Mouse (Mus musculus) hindbrain, embryonic 16.5 days (tissue): ENCODE results near the gene Naga. TPM values are rescaled to one million over a fixed set of nuclear protein-coding genes. Genes with fewer than 3 reads are reported as not detected.

Source experiments
- ATAC-seq: fragments of 200-750 bp; cut with Nextera tagmentation; 2 replicates; pipeline ENCODE4 v1.8.0; 2017; ENCODE audit warnings: moderate TSS enrichment, moderate library complexity
- H3K27ac ChIP-seq: fragments of 300-500 bp; sonication (generic); 2 replicates; pipeline ENCODE4 v1.5.1; 2014; ENCODE audit warnings: low read depth, mild to moderate bottlenecking, control low read depth, low read length, moderate library complexity
- H3K27me3 ChIP-seq: fragments of 300-500 bp; sonication (generic); replicated peaks from 2 replicates; pipeline ENCODE4 v1.6.1; 2014; ENCODE audit warnings: low read length; ENCODE audit not compliant: control insufficient read depth, insufficient read depth
- H3K36me3 ChIP-seq: fragments of 300-500 bp; sonication (generic); 2 replicates; pipeline ENCODE4 v1.6.1; 2014; ENCODE audit warnings: mild to moderate bottlenecking, low read length, moderate library complexity, mixed read lengths; ENCODE audit not compliant: control insufficient read depth, insufficient read depth
- H3K4me1 ChIP-seq: fragments of 300-500 bp; sonication (generic); 2 replicates; pipeline ENCODE4 v1.6.1; 2014; ENCODE audit warnings: low read depth, low read length; ENCODE audit not compliant: control insufficient read depth, insufficient read depth
- H3K4me2 ChIP-seq: fragments of 300-500 bp; sonication (generic); 2 replicates; pipeline ENCODE4 v1.6.1; 2014; ENCODE audit warnings: mild to moderate bottlenecking, low read length, control low read depth, moderate library complexity
- H3K4me3 ChIP-seq: fragments of 300-500 bp; sonication (generic); 2 replicates; pipeline ENCODE4 v1.5.1; 2014; ENCODE audit warnings: mild to moderate bottlenecking, low read length, control low read depth, moderate library complexity
- H3K9ac ChIP-seq: fragments of 300-500 bp; sonication (generic); 2 replicates; pipeline ENCODE4 v1.6.1; 2014; ENCODE audit warnings: low read depth, mild to moderate bottlenecking, control low read depth, low read length, moderate library complexity
- H3K9me3 ChIP-seq: fragments of 300-500 bp; sonication (generic); 2 replicates; pipeline ENCODE4 v1.6.1; 2014; ENCODE audit warnings: mild to moderate bottlenecking, low read length, moderate library complexity; ENCODE audit not compliant: control insufficient read depth
- WGBS: fragments of 180-500 bp; shearing (Covaris S2); extraction: QIAGEN DNeasy Blood & Tissue Kit; methylation state at CpG from one replicate; pipeline ENCODE4 v1.1.7; 2014; 5-methylcytosine and 5-hydroxymethylcytosine counted together
- polyA plus RNA-seq: library from polyadenylated mRNA; unstranded; fragments of >200 nt; fragmentation: Nextera tagmentation; extraction: Ambion mirVana; gene quantifications from 2 replicates; pipeline ENCODE4 v1.2.1, GENCODE M21; 2015

Gene Naga
- polyA plus RNA-seq, 1 experiment from 2014 or later, result 32.8 TPM

DNA sequence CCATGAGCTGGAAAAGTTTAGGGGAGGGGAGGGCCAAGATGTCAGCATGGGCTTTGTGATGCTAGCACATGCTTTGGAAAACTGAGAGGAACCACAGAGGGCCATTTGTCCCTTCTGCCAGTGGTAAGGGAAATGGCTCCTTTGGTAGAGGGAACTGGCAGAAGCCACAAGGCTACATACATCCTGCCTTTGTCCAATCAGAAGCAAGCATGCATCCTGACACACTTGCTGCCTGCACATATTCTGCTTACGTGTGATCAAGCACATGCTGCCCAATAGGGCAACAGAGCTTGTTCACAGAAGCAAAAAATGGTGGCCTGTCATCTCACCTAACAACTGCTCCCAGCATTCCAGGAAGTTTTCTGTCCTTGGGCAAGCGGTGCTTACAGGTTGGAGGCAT lies 13.3 kb downstream of the Naga start:
- no peaks in the 10 kb centered on the region for H3K36me3 ChIP-seq
- H3K4me3 ChIP-seq, result no peak overlapping the region
- H3K9me3 ChIP-seq, result no peaks in the 10 kb centered on the region
- no peaks in the 10 kb centered on the region for H3K4me1 ChIP-seq
- no peaks in the 10 kb centered on the region for H3K27me3 ChIP-seq
- 78% methylated on average over 2 of the region's 2 CpGs for whole genome bisulfite sequencing
- no peak overlapping the region for H3K9ac ChIP-seq
- no peak overlapping the region for H3K27ac ChIP-seq
- ATAC-seq, result no peak
- no peak overlapping the region for H3K4me2 ChIP-seq

GRCm38 (mm10) chr15:82322195-82322594 lies 16.5 kb downstream of the Naga start:
- Histone ChIP-seq H3K36me3 (no peaks in the 10 kb centered on the region), H3K9ac (no peak overlapping the region), H3K4me2 (no peak overlapping the region), H3K27ac (no peak overlapping the region), H3K4me3 (no peak overlapping the region), H3K27me3 (no peaks in the 10 kb centered on the region), H3K9me3 (no peaks in the 10 kb centered on the region), H3K4me1 (no peaks in the 10 kb centered on the region)
- 72% methylated on average over 8 of the region's 8 CpGs for WGBS
- no peak for ATAC-seq

DNA sequence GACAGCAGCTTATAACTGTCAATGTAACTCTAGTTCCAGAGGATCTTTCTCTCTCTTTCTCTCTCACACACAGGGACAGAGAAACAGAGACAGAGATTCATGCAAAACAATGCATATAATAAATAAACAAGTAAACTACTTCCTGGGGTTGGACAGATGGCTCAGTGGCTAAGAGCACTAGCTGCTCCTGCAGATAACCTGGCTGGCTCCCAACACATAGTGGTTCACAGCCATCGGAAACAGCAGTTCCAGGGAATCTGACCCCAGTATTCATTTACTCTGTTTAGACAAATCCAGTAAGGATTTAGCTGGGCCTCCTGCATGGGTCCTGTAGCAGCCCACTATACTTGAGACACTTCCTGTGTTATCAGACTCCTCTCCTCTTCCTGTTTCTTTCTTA lies 19.1 kb downstream of the Naga start:
- Histone ChIP-seq H3K9ac (no peak overlapping the region), H3K27ac (no peak overlapping the region), H3K4me2 (no peak overlapping the region), H3K9me3 (no peaks in the 10 kb centered on the region), H3K4me3 (no peak overlapping the region), H3K36me3 (no peaks in the 10 kb centered on the region), H3K27me3 (no peaks in the 10 kb centered on the region), H3K4me1 (no peaks in the 10 kb centered on the region)
- 33% methylated on average over 1 of the region's 1 CpGs for WGBS
- no peak for ATAC-seq

- H3K9me3 ChIP-seq, result no peaks in the 10 kb centered on the region
- H3K4me3 ChIP-seq, result no peak overlapping the region
- H3K27me3 ChIP-seq, result no peaks in the 10 kb centered on the region
- no peak overlapping the region for H3K27ac ChIP-seq
- no peaks in the 10 kb centered on the region for H3K36me3 ChIP-seq
- H3K9ac ChIP-seq, result no peak overlapping the region
- no peak overlapping the region for H3K4me2 ChIP-seq
- no peak for ATAC-seq
- 89% methylated on average over 6 of the region's 6 CpGs for WGBS
- no peaks in the 10 kb centered on the region for H3K4me1 ChIP-seq
These were observed 20.9 kb downstream of the Naga start for GRCm38 (mm10) chr15:82317839-82318238.

DNA sequence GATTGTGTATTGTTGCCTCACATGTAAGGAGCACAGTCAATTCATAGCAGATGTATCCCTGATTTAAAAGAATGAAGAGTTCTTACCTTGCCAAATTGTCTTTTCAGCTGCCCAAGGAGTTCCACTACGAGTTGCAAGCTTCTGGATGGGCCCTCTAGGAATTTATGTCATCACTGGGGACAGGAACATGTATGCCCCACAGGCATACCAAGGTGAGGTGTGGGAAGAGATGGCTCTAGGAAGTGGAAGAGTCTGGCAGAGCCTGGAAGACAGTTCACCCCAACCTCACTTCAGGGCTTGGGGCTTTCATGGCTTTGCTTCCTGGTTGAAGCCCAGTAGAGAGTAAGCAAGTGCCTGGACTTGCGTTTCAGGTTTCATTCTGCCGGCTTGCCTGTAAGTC lies 30.3 kb downstream of the Naga start:
- no peaks in the 10 kb centered on the region for H3K27me3 ChIP-seq
- 87% methylated on average over 3 of the region's 3 CpGs for WGBS
- no peak for ATAC-seq
- H3K4me3 ChIP-seq, result no peak overlapping the region
- H3K9me3 ChIP-seq, result no peaks in the 10 kb centered on the region
- H3K4me1 ChIP-seq, result no peaks in the 10 kb centered on the region
- no peaks in the 10 kb centered on the region for H3K36me3 ChIP-seq
- H3K9ac ChIP-seq, result no peak overlapping the region
- no peak overlapping the region for H3K27ac ChIP-seq
- no peak overlapping the region for H3K4me2 ChIP-seq

- H3K27me3 ChIP-seq, result no peaks in the 10 kb centered on the region
- no peaks in the 10 kb centered on the region for H3K4me1 ChIP-seq
- H3K4me2 ChIP-seq, result no peak overlapping the region
- no peaks in the 10 kb centered on the region for H3K9me3 ChIP-seq
- no peak overlapping the region for H3K4me3 ChIP-seq
- H3K9ac ChIP-seq, result no peak overlapping the region
- ATAC-seq, result no peak
- H3K27ac ChIP-seq, result no peak overlapping the region
- no peaks in the 10 kb centered on the region for H3K36me3 ChIP-seq
- WGBS, result 85% methylated on average over 3 of the region's 3 CpGs
These were observed 31.6 kb downstream of the Naga start for GRCm38 (mm10) chr15:82307107-82307506.

- no peak for ATAC-seq
- Histone ChIP-seq H3K4me2 (peak within 1 kb of the TSS; percentile 25; the same call in 1 of the 2 replicates), H3K27me3 (no peaks in the 10 kb centered on the region), H3K9me3 (no peaks in the 10 kb centered on the region), H3K9ac (no peak within 1 kb of the TSS), H3K4me1 (peaks cover 3% of the 10 kb centered on the region), H3K36me3 (no peaks in the 10 kb centered on the region), H3K4me3 (no peak within 1 kb of the TSS; the same call in 1 of the 2 replicates), H3K27ac (no peak within 1 kb of the TSS)
- WGBS, result 62% methylated on average over 39 of the region's 39 CpGs
These were observed 39.8 kb downstream of the Naga start, which contains the start of gene Wbp2nl for GRCm38 (mm10) chr15:82298764-82299561. Gene Wbp2nl, plus strand, starts transcription at chr15:82298954.

DNA sequence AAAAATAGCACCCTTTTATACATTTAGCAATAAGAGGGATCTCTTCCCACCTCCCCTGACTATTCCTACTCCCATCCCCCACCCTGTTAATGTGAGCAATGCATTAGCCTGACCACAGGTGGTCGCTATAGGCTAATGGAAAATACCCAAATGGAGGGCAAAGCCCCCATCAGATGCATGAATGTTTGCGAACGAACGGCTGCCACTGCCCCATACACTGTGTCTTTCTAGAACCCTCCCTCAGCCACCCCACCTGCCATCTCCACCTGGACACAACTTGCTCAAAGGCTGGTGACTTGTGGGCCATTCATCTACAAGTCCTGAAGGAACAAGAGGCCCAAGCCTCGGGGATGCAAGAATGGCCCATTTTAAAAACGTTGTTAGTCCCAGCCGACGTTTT lies 44.7 kb downstream of the Naga start:
- Histone ChIP-seq H3K4me2 (no peak overlapping the region), H3K36me3 (peaks cover 22% of the 10 kb centered on the region), H3K4me1 (peaks cover 15% of the 10 kb centered on the region), H3K27me3 (no peaks in the 10 kb centered on the region), H3K9ac (no peak overlapping the region), H3K4me3 (no peak overlapping the region), H3K9me3 (no peaks in the 10 kb centered on the region), H3K27ac (peak overlapping the region; percentile 70)
- peak; percentile 10; the same call in 1 of the 2 replicates for ATAC-seq
- 28% methylated on average over 8 of the region's 8 CpGs for WGBS

DNA sequence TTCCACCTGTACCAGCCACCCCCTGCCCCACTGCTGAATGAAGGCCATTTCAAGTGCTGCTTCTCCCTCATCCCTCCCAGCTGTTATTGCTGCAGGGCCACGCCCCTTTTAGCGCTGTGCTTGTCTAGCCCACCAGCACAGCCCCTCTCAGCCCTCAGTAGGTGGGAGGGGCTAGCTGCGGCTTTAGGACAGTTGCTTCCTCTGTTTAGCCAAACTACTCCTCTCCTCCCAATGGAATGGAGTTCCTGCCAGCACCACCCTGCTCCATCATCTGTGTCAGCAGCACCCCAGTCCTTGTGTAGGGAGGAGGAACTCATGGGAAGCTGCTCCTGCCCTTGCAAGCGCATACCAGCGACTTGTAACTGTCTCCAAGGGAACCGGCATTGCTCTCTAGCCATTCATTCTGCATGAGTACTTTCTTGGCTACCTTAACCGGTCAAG lies 45.4 kb downstream of the Naga start:
- 6% methylated on average over 7 of the region's 7 CpGs for WGBS
- H3K9me3 ChIP-seq, result no peaks in the 10 kb centered on the region
- peak overlapping the region; percentile 17 for H3K9ac ChIP-seq
- H3K4me3 ChIP-seq, result no peak overlapping the region
- H3K36me3 ChIP-seq, result peaks cover 29% of the 10 kb centered on the region
- peak; percentile 87 for ATAC-seq
- H3K4me1 ChIP-seq, result peaks cover 15% of the 10 kb centered on the region
- H3K27ac ChIP-seq, result peak overlapping the region; percentile 70
- H3K4me2 ChIP-seq, result peak overlapping the region; percentile 41
- H3K27me3 ChIP-seq, result no peaks in the 10 kb centered on the region
